Comparison of ENCODE assay signal across 8 mouse cellular contexts in genomic region chr17:29081618-29082381, GRCm38 (mm10). TPM values are rescaled to one million over a fixed set of nuclear protein-coding genes. Genes with fewer than 3 reads are reported as not detected.
A peak's percentile ranks its signal among the peaks of the same experiment; 100 is the strongest.
DNase-seq lines count a peak whose midpoint lies in the region; ATAC-seq and TF ChIP-seq lines count a peak whose summit lies in the region.

No protein-coding gene starts in this region.

- no peaks in the 10 kb centered on the region for H3K36me3 ChIP-seq in liver, embryonic 15.5 days (replicated peaks)

- H3K27me3 ChIP-seq in liver, embryonic 15.5 days, result peaks cover 54% of the 10 kb centered on the region

- peak; percentile 31 to 41 for DNase-seq in layer of hippocampus, adult 2 months (ENCODE audit: low spot score in 2 of 2)
- DNase-seq in layer of hippocampus, postnatal 25 days (ENCODE audit: extremely low spot score in 1 of 2, low spot score in 1 of 2), result no peak
- peak; percentile 73 for DNase-seq in NIH3T3 (ENCODE audit: low read depth)
- peak; percentile 30 to 32 for DNase-seq in right cerebral cortex, postnatal 36 days (ENCODE audit: low spot score in 2 of 2)
- no peak for DNase-seq in adrenal gland, postnatal 10 days
- DNase-seq in kidney, adult 9 months, result no peak

- H3K4me3 ChIP-seq in layer of hippocampus, adult 2 months, result no peak overlapping the region; the same call in 1 of the 2 replicates
- H3K4me3 ChIP-seq in liver, embryonic 15.5 days (replicated peaks), result peak overlapping the region; percentile 14; the same call in 1 of the 2 replicates

- no peak overlapping the region for H3K9ac ChIP-seq in liver, embryonic 15.5 days

- TF ChIP-seq CTCF in layer of hippocampus, adult 2 months (conservative IDR thresholded peaks at IDR 0.05), result no peak

- 9% methylated on average over 21 of the region's 21 CpGs for WGBS in liver, embryonic 15.5 days (ENCODE audit: insufficient replicate concordance)

- H3K4me2 ChIP-seq in liver, embryonic 15.5 days, result peak overlapping the region; percentile 49

- H3K9me3 ChIP-seq in liver, embryonic 15.5 days (replicated peaks), result no peaks in the 10 kb centered on the region

- peak overlapping the region; percentile 67 for H3K27ac ChIP-seq in layer of hippocampus, adult 2 months
- no peak overlapping the region for H3K27ac ChIP-seq in liver, embryonic 15.5 days (replicated peaks)

- ATAC-seq in granulocyte monocyte progenitor cell, adult 5-6 weeks (replicated peaks; ENCODE audit: poor library complexity, severe bottlenecking), result peak; percentile 71
- no peak for ATAC-seq in liver, embryonic 15.5 days (ENCODE audit: insufficient read depth)

- H3K4me1 ChIP-seq in liver, embryonic 15.5 days (replicated peaks), result peaks cover 27% of the 10 kb centered on the region

RNA-seq across cellular contexts. Expression of gene Cdkn1a, which starts 9.0 kb away (rescaled TPM):
- 10 to 100 TPM in 1 of 2 experiments, 1 to 10 TPM in 1; 8.2 to 14.5 TPM for total RNA-seq in layer of hippocampus, adult 2 months (2021)
- total RNA-seq in layer of hippocampus, postnatal 25 days (2021), result 10 to 100 TPM in 1 of 2 experiments, 1 to 10 TPM in 1; 7.1 to 13.9 TPM
- 8.2 and 9.8 TPM in 2 replicates for total RNA-seq in granulocyte monocyte progenitor cell, adult 5-6 weeks (2014; fragmentation: Nextera tagmentation)
- 1.3 and 3.2 TPM in 2 replicates for total RNA-seq in granulocyte monocyte progenitor cell, adult 5-6 weeks (2017)
- polyA plus RNA-seq in liver, embryonic 15.5 days (2015; fragmentation: Nextera tagmentation; extraction: Ambion mirVana), result 15.4 and 15.5 TPM in 2 replicates
- total RNA-seq in adrenal gland, postnatal 10 days (2021), result 100 to 1,000 TPM in 1 of 2 experiments, 10 to 100 TPM in 1; 46.6 to 201 TPM

RNA-seq across cellular contexts. Expression of gene Rab44, which starts 32.1 kb away (rescaled TPM):
- total RNA-seq in layer of hippocampus, adult 2 months (2021), result under 1 TPM in 1 of 2 experiments, not detected in 1; 0.17 TPM
- total RNA-seq in layer of hippocampus, postnatal 25 days (2021), result under 1 TPM in 1 of 2 experiments, not detected in 1; 0.07 TPM
- total RNA-seq in granulocyte monocyte progenitor cell, adult 5-6 weeks (2014; fragmentation: Nextera tagmentation), result 318 and 350 TPM in 2 replicates
- 315 and 369 TPM in 2 replicates for total RNA-seq in granulocyte monocyte progenitor cell, adult 5-6 weeks (2017)
- 7.8 and 10.0 TPM in 2 replicates for polyA plus RNA-seq in liver, embryonic 15.5 days (2015; fragmentation: Nextera tagmentation; extraction: Ambion mirVana)
- total RNA-seq in adrenal gland, postnatal 10 days (2021), result 1 to 10 TPM in 1 of 2 experiments, under 1 TPM in 1; 0.66 to 1.4 TPM

RNA-seq across cellular contexts. Expression of gene Srsf3, which starts 49.4 kb away (rescaled TPM):
- total RNA-seq in layer of hippocampus, adult 2 months (2021), result 100 to 1,000 TPM; 125 to 130 TPM
- total RNA-seq in layer of hippocampus, postnatal 25 days (2021), result 100 to 1,000 TPM; 125 to 140 TPM
- total RNA-seq in granulocyte monocyte progenitor cell, adult 5-6 weeks (2014; fragmentation: Nextera tagmentation), result 474 and 486 TPM in 2 replicates
- total RNA-seq in granulocyte monocyte progenitor cell, adult 5-6 weeks (2017), result 734 and 859 TPM in 2 replicates
- polyA plus RNA-seq in liver, embryonic 15.5 days (2015; fragmentation: Nextera tagmentation; extraction: Ambion mirVana), result 204 and 215 TPM in 2 replicates
- total RNA-seq in adrenal gland, postnatal 10 days (2021), result 100 to 1,000 TPM; 144 to 193 TPM

Comparison
In these comparisons a context has a peak if more than half of its experiments do, and no peak if none do; other contexts are left out.
1. DNase-seq: peak in layer of hippocampus, adult 2 months (2 of 2), NIH3T3 (single experiment) and right cerebral cortex, postnatal 36 days (2 of 2); none in layer of hippocampus, postnatal 25 days (0 of 2), adrenal gland, postnatal 10 days (single experiment) and kidney, adult 9 months (single experiment).
2. RNA of gene Rab44, which starts 32.1 kb away (total RNA-seq): 315 to 369 TPM in granulocyte monocyte progenitor cell, adult 5-6 weeks; 0.66 to 1.4 TPM in adrenal gland, postnatal 10 days, 0.17 TPM in layer of hippocampus, adult 2 months and 0.07 TPM in layer of hippocampus, postnatal 25 days; every median in the first group is over 100 times any median in the second.